Mouse (Mus musculus) spleen, adult 10 weeks (tissue): ENCODE data around the gene Htr3b. TPM values are rescaled to one million over a fixed set of nuclear protein-coding genes. Genes with fewer than 3 reads are reported as not detected.

Source experiments
- polyA plus RNA-seq: library from polyadenylated mRNA; stranded (reverse); fragments of 350-450 nt; fragmentation: Illumina TruSeq; extraction: RNeasy Lipid Tissue Mini Kit (QIAGEN cat#74804); gene quantifications from one replicate; pipeline ENCODE4 v1.2.3, GENCODE M21; 2015; ENCODE audit warnings: low replicate concordance; ENCODE audit not compliant: insufficient read depth

Htr3b gene
- polyA plus RNA-seq, result not detected

DNA sequence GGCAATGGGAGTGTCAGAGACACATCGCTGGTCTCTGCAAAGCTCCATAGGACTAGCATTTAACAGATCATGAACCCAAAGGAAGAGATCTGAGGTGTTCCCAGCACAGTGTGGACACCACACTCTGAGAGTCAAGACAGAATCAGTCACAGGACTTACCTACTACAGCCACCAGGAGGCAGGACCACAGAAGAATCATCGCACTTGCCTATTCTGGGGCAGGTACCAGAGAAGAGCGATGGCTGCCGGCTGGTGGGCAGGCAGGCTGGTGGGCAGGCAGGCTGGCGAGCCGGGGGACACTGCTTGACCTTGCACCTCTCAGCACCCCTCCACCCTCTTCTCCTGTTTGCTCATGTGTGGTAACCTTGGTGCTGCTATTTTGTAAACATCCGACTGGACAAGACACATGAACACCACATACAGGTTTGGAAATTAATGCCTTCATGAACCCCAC, at the start of gene Htr3b:
Htr3b (minus strand) TSS at position 404 of the 454 bp plus-strand sequence.

DNA sequence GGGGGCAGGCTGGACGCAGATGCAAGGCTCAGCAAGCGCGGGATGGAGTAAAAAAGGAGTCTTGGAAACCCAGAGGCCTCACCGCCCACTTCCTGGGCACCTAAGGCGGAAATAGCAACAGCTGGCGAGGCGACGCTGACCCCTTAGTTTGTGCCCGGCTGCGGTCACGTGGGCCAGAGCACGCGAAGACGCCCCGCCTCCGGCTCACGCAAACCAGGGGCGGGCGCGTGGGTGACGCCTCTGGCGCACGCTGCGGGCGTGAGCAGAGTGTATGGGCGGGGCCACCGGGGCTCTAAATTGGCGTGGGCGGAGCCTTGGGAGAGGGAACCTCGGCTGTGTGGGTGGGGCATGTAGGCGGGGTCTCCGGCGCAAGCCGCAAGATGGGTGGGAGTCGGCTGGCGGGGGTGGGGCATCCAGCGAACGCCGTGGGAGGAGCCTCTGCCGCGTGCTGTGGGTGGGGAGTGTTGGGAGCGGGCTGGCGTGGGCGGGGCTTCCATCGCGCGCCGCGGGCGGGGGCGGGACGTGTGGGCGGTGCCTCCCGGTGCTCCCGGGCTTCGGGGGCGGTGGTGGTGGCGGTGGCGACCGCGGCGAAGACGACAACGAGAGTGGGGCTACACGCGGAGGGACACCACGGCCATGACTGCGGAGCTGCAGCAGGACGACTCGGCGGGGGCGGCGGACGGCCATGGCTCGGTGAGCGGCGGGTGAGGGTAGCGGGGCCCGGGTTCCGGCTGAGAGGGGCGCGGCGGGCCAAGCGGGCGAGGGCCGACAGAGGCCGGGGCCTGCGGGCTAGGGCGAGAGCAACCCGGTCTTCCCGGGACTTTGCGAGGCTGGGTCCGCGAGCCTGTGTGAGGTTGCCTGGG, 20.3 kb upstream of the Htr3b start, which contains the start of gene Usp28:
Usp28 (plus strand) TSS at position 531 of the 863 bp plus-strand sequence.

DNA sequence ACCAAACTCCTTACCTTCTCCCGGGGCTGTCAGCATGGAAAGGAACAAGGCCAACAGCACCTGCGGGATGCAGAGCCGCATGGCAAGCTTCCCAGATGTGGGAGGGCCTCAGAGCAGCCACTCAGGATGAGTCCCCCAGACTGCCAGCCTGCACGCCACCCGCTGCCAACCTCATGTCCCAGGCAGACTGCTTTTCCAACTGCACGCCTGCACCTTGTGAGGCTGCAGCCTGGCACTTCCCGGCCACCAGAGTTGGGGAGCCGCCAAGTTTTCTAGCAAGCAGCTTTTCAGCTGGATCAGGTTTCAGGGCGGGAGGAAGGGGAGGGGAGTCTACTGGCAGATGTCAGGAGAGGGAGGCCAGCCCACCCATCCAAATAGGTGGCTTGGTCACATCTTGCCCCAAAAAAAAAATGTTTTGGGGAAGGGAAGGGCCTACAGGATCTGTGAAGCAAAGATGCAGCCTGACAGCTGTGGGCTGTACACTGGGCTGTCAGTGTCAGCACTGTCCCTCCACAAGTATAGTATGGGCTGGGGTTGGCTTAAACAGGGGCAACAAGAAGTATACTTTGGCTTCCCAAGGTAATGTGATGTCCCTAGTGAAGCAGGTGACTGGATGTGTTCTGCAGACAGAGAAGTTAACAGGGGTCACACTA, 53.8 kb downstream of the Htr3b start, which contains the start of gene Htr3a:
Htr3a (minus strand) TSS at position 215 of the 653 bp plus-strand sequence.

Other genes with a start within 250 kb of the Htr3b start
- gene Zbtb16, start 128.8 kb downstream of the Htr3b start, polyA plus RNA-seq, result 0.93 TPM
- gene Htr3a, start 53.9 kb downstream of the Htr3b start, polyA plus RNA-seq, result not detected
- 30.7 TPM for gene Usp28, start 20.4 kb upstream of the Htr3b start, polyA plus RNA-seq
- 45.4 TPM for gene Zw10, start 90.6 kb upstream of the Htr3b start, polyA plus RNA-seq
- 0.23 TPM for gene Tmprss5, start 116.3 kb upstream of the Htr3b start, polyA plus RNA-seq